Mouse (Mus musculus): Measurements from ENCODE around the gene N4bp2l1. TPM values are rescaled to one million over a fixed set of nuclear protein-coding genes. Genes with fewer than 3 reads are reported as not detected.

The N4bp2l1 gene
- 100 to 1,000 TPM; 108 to 113 TPM for polyA plus RNA-seq (2017; shearing (Covaris generic))

GRCm38 (mm10) chr5:150597088-150597487, at the start of gene N4bp2l1:
Gene N4bp2l1 (minus strand): TSS chr5:150597188.

DNA sequence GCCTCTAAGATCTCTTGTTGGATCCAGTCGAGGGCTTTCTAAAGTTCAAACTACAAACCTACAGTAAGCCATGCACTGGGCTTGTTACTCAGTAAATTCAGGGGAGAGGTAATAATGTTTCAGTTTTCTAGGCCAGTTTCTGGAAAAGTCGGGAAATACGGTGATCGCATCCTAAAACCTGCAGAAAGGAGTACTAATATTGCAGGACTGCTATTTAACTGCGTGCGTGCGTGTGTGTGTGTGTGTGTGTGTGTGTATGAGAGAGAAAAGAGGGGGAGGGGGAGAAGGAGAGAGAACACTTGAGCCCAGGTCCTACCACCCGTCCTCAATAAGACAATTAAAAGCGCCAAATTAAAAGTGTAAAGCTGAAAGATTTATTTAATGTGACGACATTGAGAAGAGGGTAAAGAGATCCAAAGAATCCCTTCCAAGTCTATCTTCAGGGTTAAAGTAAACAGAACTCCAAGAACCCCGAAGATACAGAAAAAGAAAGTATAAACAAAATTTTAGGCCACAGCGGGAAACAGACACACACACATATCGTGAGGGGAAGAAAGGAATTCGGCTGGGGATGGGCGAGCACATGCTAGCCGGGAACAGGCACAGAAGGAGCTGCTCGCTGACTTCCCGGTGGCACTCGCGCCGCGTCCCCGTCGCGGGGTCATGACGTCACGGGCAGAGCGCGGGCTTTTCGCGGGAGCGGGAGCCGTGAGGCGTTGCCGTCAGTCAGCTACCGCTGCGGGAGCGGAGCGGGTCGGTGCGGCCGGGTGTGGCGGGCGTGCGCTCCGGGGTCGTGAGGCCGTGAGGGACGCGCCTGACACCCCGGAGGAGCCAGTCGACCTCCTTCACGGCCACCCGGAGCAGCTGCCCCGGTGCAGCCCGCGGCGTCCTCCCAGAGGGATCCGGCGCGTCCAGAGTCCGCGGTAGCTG, 74.8 kb downstream of the N4bp2l1 start, which contains the start of gene Brca2:
Gene Brca2, plus strand, starts transcription at position 694 of the 930 bp plus-strand sequence.

Other genes with a start within 250 kb of the N4bp2l1 start
- not detected for gene Zar1l, start 79.0 kb downstream of the N4bp2l1 start, polyA plus RNA-seq (2017; shearing (Covaris generic))
- 10 to 100 TPM in 1 of 2 experiments, 1 to 10 TPM in 1; 7.3 to 14.4 TPM for gene Brca2, start 74.6 kb downstream of the N4bp2l1 start, polyA plus RNA-seq (2017; shearing (Covaris generic))
- 10 to 100 TPM; 86.5 to 89.4 TPM for gene N4bp2l2, start 69.0 kb upstream of the N4bp2l1 start, polyA plus RNA-seq (2017; shearing (Covaris generic))
- gene Pds5b, start 76.6 kb upstream of the N4bp2l1 start, polyA plus RNA-seq (2017; shearing (Covaris generic)): 10 to 100 TPM; 23.1 to 23.3 TPM